Mouse (Mus musculus): ENCODE data around the gene Haus3. TPM values are rescaled to one million over a fixed set of nuclear protein-coding genes. Genes with fewer than 3 reads are reported as not detected.

Haus3 gene
- polyA plus RNA-seq, 1 experiment: 2.3 TPM

GRCm38 (mm10) chr5:34194975-34195662 lies 25.8 kb upstream of the Haus3 start:
- H3K36me3 ChIP-seq (ENCODE audit: control insufficient read depth, insufficient read depth, low read length): no peaks in the 10 kb centered on the region
- H3K4me1 ChIP-seq (ENCODE audit: control insufficient read depth, insufficient read depth, low read length): no peaks in the 10 kb centered on the region
- no peaks in the 10 kb centered on the region for H3K27me3 ChIP-seq (ENCODE audit: control insufficient read depth, insufficient read depth, low read length)
- no peak overlapping the region for H3K4me3 ChIP-seq (ENCODE audit: control insufficient read depth, low read depth, low read length)
- no peak for TF ChIP-seq CTCF (IDR thresholded peaks at IDR 0.05; ENCODE audit: control insufficient read depth, insufficient read depth, insufficient replicate concordance, low read depth, low read length)
- no peak for TF ChIP-seq POLR2A (IDR thresholded peaks at IDR 0.05; ENCODE audit: control insufficient read depth, low read depth, low read length)
- no peak overlapping the region for H3K27ac ChIP-seq (ENCODE audit: control insufficient read depth, insufficient read depth, low read depth, low read length)

- H3K36me3 ChIP-seq (ENCODE audit: control insufficient read depth, insufficient read depth, low read length): no peaks in the 10 kb centered on the region
- no peak overlapping the region for H3K4me3 ChIP-seq (ENCODE audit: control insufficient read depth, low read depth, low read length)
- H3K27ac ChIP-seq (ENCODE audit: control insufficient read depth, insufficient read depth, low read depth, low read length): no peak overlapping the region
- peaks cover 3% of the 10 kb centered on the region; the same call in 1 of the 2 replicates for H3K4me1 ChIP-seq (ENCODE audit: control insufficient read depth, insufficient read depth, low read length)
- TF ChIP-seq POLR2A (IDR thresholded peaks at IDR 0.05; ENCODE audit: control insufficient read depth, low read depth, low read length) (no peak), CTCF (IDR thresholded peaks at IDR 0.05; ENCODE audit: control insufficient read depth, insufficient read depth, insufficient replicate concordance, low read depth, low read length) (no peak)
- H3K27me3 ChIP-seq (ENCODE audit: control insufficient read depth, insufficient read depth, low read length): no peaks in the 10 kb centered on the region
Measured at GRCm38 (mm10) chr5:34194426-34194825, 25.1 kb upstream of the Haus3 start.

GRCm38 (mm10) chr5:34191843-34192242 lies 22.5 kb upstream of the Haus3 start:
- H3K27ac ChIP-seq (ENCODE audit: control insufficient read depth, insufficient read depth, low read depth, low read length): no peak overlapping the region
- H3K36me3 ChIP-seq (ENCODE audit: control insufficient read depth, insufficient read depth, low read length): no peaks in the 10 kb centered on the region
- H3K27me3 ChIP-seq (ENCODE audit: control insufficient read depth, insufficient read depth, low read length): no peaks in the 10 kb centered on the region
- no peak for TF ChIP-seq POLR2A (IDR thresholded peaks at IDR 0.05; ENCODE audit: control insufficient read depth, low read depth, low read length)
- TF ChIP-seq CTCF (IDR thresholded peaks at IDR 0.05; ENCODE audit: control insufficient read depth, insufficient read depth, insufficient replicate concordance, low read depth, low read length): no peak
- peaks cover 12% of the 10 kb centered on the region for H3K4me1 ChIP-seq (ENCODE audit: control insufficient read depth, insufficient read depth, low read length)
- H3K4me3 ChIP-seq (ENCODE audit: control insufficient read depth, low read depth, low read length): no peak overlapping the region

- Histone ChIP-seq H3K4me1 (ENCODE audit: control insufficient read depth, insufficient read depth, low read length) (peaks cover 19% of the 10 kb centered on the region), H3K27me3 (ENCODE audit: control insufficient read depth, insufficient read depth, low read length) (no peaks in the 10 kb centered on the region), H3K36me3 (ENCODE audit: control insufficient read depth, insufficient read depth, low read length) (no peaks in the 10 kb centered on the region), H3K27ac (ENCODE audit: control insufficient read depth, insufficient read depth, low read depth, low read length) (no peak overlapping the region), H3K4me3 (ENCODE audit: control insufficient read depth, low read depth, low read length) (no peak overlapping the region)
- TF ChIP-seq POLR2A (IDR thresholded peaks at IDR 0.05; ENCODE audit: control insufficient read depth, low read depth, low read length): no peak
- no peak for TF ChIP-seq CTCF (IDR thresholded peaks at IDR 0.05; ENCODE audit: control insufficient read depth, insufficient read depth, insufficient replicate concordance, low read depth, low read length)
Measured at GRCm38 (mm10) chr5:34191021-34191420, 21.7 kb upstream of the Haus3 start.

GRCm38 (mm10) chr5:34189521-34189920 lies 20.2 kb upstream of the Haus3 start:
- H3K36me3 ChIP-seq (ENCODE audit: control insufficient read depth, insufficient read depth, low read length): no peaks in the 10 kb centered on the region
- no peaks in the 10 kb centered on the region for H3K27me3 ChIP-seq (ENCODE audit: control insufficient read depth, insufficient read depth, low read length)
- peak overlapping the region; percentile 27; the same call in 1 of the 2 replicates for H3K27ac ChIP-seq (ENCODE audit: control insufficient read depth, insufficient read depth, low read depth, low read length)
- peaks cover 26% of the 10 kb centered on the region for H3K4me1 ChIP-seq (ENCODE audit: control insufficient read depth, insufficient read depth, low read length)
- peak overlapping the region; percentile 92 for H3K4me3 ChIP-seq (ENCODE audit: control insufficient read depth, low read depth, low read length)
- TF ChIP-seq POLR2A (IDR thresholded peaks at IDR 0.05; ENCODE audit: control insufficient read depth, low read depth, low read length): no peak
- no peak for TF ChIP-seq CTCF (IDR thresholded peaks at IDR 0.05; ENCODE audit: control insufficient read depth, insufficient read depth, insufficient replicate concordance, low read depth, low read length)

GRCm38 (mm10) chr5:34188856-34189255 lies 19.5 kb upstream of the Haus3 start:
- Histone ChIP-seq H3K4me3 (ENCODE audit: control insufficient read depth, low read depth, low read length) (peak overlapping the region; percentile 92), H3K27me3 (ENCODE audit: control insufficient read depth, insufficient read depth, low read length) (no peaks in the 10 kb centered on the region), H3K36me3 (ENCODE audit: control insufficient read depth, insufficient read depth, low read length) (no peaks in the 10 kb centered on the region), H3K27ac (ENCODE audit: control insufficient read depth, insufficient read depth, low read depth, low read length) (peak overlapping the region; percentile 42), H3K4me1 (ENCODE audit: control insufficient read depth, insufficient read depth, low read length) (peaks cover 26% of the 10 kb centered on the region)
- TF ChIP-seq POLR2A (IDR thresholded peaks at IDR 0.05; ENCODE audit: control insufficient read depth, low read depth, low read length) (no peak), CTCF (IDR thresholded peaks at IDR 0.05; ENCODE audit: control insufficient read depth, insufficient read depth, insufficient replicate concordance, low read depth, low read length) (no peak)

- Histone ChIP-seq H3K4me3 (ENCODE audit: control insufficient read depth, low read depth, low read length) (peak within 1 kb of the TSS; percentile 92), H3K4me1 (ENCODE audit: control insufficient read depth, insufficient read depth, low read length) (peaks cover 26% of the 10 kb centered on the region), H3K36me3 (ENCODE audit: control insufficient read depth, insufficient read depth, low read length) (no peaks in the 10 kb centered on the region), H3K27ac (ENCODE audit: control insufficient read depth, insufficient read depth, low read depth, low read length) (peak within 1 kb of the TSS; percentile 91), H3K27me3 (ENCODE audit: control insufficient read depth, insufficient read depth, low read length) (no peaks in the 10 kb centered on the region)
- TF ChIP-seq POLR2A (IDR thresholded peaks at IDR 0.05; ENCODE audit: control insufficient read depth, low read depth, low read length) (peak; percentile 95), CTCF (IDR thresholded peaks at IDR 0.05; ENCODE audit: control insufficient read depth, insufficient read depth, insufficient replicate concordance, low read depth, low read length) (no peak; the same call in 1 of the 2 replicates)
Measured at GRCm38 (mm10) chr5:34187601-34188316, 18.4 kb upstream of the Haus3 start, which contains the start of gene Mxd4. Gene Mxd4, minus strand, starts transcription at chr5:34187720.
